Mouse (Mus musculus): Measurements from ENCODE around the gene Sppl3. TPM values are rescaled to one million over a fixed set of nuclear protein-coding genes. Genes with fewer than 3 reads are reported as not detected.
"Not testable (repeated sequence)": the region's sequence is repeated elsewhere in the genome, so short reads cannot be mapped to it uniquely, and the experiment has no call there.

Gene Sppl3
- polyA plus RNA-seq, 1 experiment from 2014 or later: 11.2 TPM

DNA sequence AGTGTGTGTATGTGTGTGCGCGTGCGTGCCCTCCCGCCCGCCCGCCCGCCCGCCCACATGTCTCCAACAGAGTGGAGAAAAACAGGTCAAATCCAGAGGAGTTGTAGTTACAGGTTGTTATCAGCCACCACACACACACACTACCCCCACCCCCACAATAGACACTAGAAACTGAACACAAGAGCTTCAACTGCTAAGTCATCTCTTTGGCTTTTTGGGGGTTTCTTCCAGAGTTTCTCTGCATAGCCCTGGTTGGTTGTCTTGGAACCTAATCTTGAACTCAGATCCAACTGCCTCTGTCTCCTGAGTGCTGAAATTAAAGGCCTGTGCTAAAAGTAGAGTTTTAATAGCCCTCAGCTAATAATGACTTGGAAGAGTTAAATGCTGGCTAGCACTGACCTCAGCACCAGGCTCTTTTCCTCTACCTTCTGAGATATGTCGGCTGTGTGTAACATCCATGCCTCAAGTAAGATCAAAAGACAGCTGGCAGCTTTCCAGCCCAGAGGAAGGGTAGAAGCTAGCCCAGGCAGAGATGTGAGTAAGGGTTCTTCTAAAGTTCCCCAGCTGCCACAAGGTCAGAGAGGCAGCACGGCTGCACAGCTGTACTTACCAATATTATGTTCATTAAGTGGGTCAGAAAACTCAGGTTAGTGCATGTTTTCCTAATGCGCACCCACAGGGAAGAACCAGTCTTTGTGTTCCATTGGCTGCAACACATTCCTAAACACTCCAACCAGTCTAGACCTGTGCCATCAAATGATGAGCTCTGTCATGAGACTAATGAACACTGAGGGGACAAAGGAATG lies 60.4 kb downstream of the Sppl3 start:
- WGBS: 90% methylated on average over 11 of the region's 11 CpGs
- H3K27ac ChIP-seq: no peak overlapping the region

DNA sequence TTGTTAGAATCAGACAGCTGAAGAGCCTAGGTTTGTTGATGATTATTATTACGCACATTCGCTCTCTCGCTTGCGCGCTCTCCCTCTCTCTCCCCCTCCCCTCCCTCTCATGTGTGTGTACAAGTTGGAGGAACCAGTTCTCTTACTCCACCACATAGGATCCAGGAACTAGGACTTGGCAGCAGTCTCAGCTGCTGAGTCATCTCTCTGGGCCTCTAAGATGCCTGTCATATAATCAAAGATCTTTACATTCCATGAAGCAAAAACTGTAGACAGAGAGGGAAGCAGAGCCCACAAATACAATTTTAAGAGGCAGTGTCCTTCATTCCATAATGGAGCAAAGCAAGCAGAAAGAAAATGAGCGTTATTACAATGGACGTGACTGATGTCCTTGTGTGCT lies 61.2 kb downstream of the Sppl3 start:
- DNase-seq (ENCODE audit: low spot score): no peak
- Histone ChIP-seq H3K27ac (no peak overlapping the region), H3K36me3 (peaks cover 32% of the 10 kb centered on the region), H3K9me3 (no peaks in the 10 kb centered on the region), H3K4me1 (replicated peaks) (no peaks in the 10 kb centered on the region), H3K4me3 (no peak overlapping the region), H3K27me3 (ENCODE audit: insufficient read depth, poor library complexity, severe bottlenecking) (no peaks in the 10 kb centered on the region)
- WGBS: 96% methylated on average over 7 of the region's 7 CpGs

More for the DNA sequence above, 60.4 kb downstream of the Sppl3 start:
- no peak for DNase-seq (ENCODE audit: low spot score)
- no peaks in the 10 kb centered on the region for H3K9me3 ChIP-seq
- H3K36me3 ChIP-seq: peaks cover 26% of the 10 kb centered on the region
- H3K27me3 ChIP-seq (ENCODE audit: insufficient read depth, poor library complexity, severe bottlenecking): no peaks in the 10 kb centered on the region
- H3K4me1 ChIP-seq (replicated peaks): 0 out of 2 replicates have a peak, but pooled peaks cover 2% of the 10 kb centered on the region
- no peak overlapping the region for H3K4me3 ChIP-seq

DNA sequence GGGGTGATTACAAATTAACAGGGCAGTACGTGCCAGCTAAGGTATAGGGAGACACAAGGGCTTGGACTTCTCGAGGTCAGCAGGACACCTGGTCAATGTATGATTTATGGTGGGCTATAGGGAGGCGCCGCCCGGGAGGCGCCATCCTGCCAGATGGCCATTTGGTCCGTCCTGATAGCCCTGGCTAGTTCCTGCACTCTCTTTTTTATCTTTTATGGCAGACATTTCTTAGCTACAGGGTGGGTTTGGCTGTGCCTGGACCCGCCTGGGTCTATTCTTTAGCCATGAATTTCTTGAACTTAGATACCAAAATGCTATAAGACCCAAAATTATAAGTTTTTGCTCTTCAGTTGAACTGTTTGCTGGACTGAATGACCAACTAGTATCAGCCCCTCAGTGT lies 62.4 kb downstream of the Sppl3 start:
- not testable (repeated sequence) for H3K4me1 ChIP-seq (replicated peaks); H3K9me3 ChIP-seq; DNase-seq (ENCODE audit: low spot score); H3K27ac ChIP-seq; H3K27me3 ChIP-seq (ENCODE audit: insufficient read depth, poor library complexity, severe bottlenecking); H3K4me3 ChIP-seq
- peaks cover 37% of the 10 kb centered on the region for H3K36me3 ChIP-seq
- 95% methylated on average over 8 of the region's 8 CpGs for WGBS

DNA sequence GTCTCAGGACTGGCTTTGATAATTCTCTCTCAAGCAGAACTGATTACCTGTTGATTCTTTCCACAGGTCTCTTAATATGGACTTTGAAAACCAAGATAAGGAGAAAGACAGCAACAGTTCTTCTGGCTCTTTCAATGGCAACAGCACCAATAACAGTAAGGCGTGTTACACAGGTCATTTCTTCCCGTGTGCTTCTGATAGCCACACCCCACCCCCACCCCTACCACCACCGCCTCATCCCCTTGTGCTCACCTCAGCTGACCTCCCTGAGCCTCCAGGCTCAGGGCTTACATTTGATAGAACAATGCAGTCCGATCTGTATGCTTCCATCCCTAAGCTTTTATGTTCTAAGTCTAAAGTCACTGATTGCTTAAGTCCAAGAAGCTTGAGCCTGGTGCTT lies 63.8 kb downstream of the Sppl3 start:
- 82% methylated on average over 4 of the region's 4 CpGs for WGBS
- no peak overlapping the region for H3K4me3 ChIP-seq

DNA sequence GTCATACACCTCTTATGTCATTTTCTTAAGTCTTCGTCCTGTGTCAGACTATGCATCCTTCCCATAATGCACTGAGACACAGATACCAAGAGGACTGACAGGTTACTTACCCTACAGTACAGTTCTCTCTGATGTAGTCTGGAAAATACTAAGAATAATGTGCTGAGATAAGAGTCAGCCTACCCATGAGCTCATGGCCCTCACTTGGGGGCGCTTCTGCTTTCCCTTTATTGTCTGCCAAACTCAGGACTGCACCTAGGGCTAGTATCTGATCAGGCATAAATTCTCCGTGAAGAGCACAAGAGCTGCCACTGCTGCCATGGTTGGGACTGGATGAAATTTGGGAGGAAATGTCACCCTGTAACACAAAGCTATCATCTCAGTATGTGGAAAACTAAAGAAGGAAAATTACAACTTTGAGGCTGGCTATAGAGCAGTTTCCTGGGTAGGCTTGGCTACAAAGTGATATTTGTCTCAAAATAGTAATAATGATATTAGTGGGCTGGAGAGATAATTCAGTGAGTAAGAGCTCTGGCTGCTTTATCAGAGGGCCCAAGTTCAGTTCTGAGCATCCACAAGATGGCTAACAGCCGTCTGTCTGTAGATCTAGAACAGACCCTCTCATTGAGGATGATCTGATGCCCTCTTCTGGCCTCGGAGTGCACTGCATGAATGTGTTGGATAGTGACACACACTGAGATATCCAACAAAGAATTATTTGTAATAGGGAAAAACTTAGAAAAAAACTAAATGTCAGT lies 65.4 kb downstream of the Sppl3 start:
- Histone ChIP-seq H3K27ac (no peak overlapping the region), H3K4me3 (no peak overlapping the region), H3K36me3 (peaks cover 46% of the 10 kb centered on the region), H3K27me3 (ENCODE audit: insufficient read depth, poor library complexity, severe bottlenecking) (no peaks in the 10 kb centered on the region), H3K9me3 (no peaks in the 10 kb centered on the region), H3K4me1 (replicated peaks) (no peaks in the 10 kb centered on the region)
- DNase-seq (ENCODE audit: low spot score): peak; percentile 67
- 64% methylated on average over 5 of the region's 5 CpGs for WGBS

More for the DNA sequence above, 63.8 kb downstream of the Sppl3 start:
- no peak for DNase-seq (ENCODE audit: low spot score)
- Histone ChIP-seq H3K27ac (no peak overlapping the region), H3K4me1 (replicated peaks) (no peaks in the 10 kb centered on the region), H3K9me3 (no peaks in the 10 kb centered on the region), H3K36me3 (peaks cover 37% of the 10 kb centered on the region), H3K27me3 (ENCODE audit: insufficient read depth, poor library complexity, severe bottlenecking) (no peaks in the 10 kb centered on the region)

GRCm38 (mm10) chr5:115081636-115082035 lies 70.7 kb downstream of the Sppl3 start:
- H3K9me3 ChIP-seq: no peaks in the 10 kb centered on the region
- no peak overlapping the region for H3K4me3 ChIP-seq
- no peak overlapping the region for H3K27ac ChIP-seq
- no peak for DNase-seq (ENCODE audit: low spot score)
- no peaks in the 10 kb centered on the region for H3K4me1 ChIP-seq (replicated peaks)
- 87% methylated on average over 5 of the region's 5 CpGs for WGBS
- no peaks in the 10 kb centered on the region for H3K27me3 ChIP-seq (ENCODE audit: insufficient read depth, poor library complexity, severe bottlenecking)
- peaks cover 76% of the 10 kb centered on the region for H3K36me3 ChIP-seq

DNA sequence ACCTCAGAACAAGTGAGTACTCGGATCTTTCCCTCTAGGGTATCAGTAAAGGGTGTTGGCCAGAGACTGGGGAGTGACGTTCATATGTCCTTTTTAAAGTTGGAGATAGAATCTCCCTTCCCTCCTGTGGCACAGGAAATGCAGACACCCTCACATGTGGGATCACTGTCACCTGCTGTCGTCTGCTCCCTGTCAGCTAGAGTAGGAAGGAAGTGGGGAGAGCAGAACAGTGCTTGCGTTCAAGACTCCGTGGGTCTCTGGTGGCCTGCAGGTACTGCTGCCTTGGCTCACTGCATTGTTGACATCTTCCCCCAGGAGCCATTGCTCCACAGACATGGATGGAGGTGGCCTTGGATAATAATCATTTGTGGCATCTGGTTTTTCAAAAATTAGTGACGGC lies 72.6 kb downstream of the Sppl3 start:
- H3K4me3 ChIP-seq: no peak overlapping the region
- no peak for DNase-seq (ENCODE audit: low spot score)
- WGBS: 91% methylated on average over 6 of the region's 6 CpGs

DNA sequence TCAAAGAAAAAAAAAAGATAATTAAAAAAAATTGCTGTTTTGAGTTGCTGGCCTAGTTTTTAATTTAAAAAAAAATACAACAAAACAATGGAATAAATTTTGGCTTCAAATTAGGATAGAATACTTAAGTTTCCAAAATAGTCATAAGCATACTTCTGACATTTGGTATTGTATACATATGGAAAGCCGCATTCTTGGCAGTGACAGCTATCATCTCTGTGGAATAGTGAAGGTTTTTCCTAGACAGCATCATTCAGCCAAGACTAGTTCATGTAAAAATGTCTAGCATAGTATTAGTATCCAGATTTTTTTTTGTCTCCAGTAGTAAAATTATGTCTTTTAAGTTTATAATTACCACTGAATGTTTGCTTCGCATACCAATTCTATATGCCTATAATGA lies 74.7 kb downstream of the Sppl3 start:
- peaks cover 99% of the 10 kb centered on the region for H3K36me3 ChIP-seq
- 99% methylated on average over 2 of the region's 2 CpGs for WGBS
- DNase-seq (ENCODE audit: low spot score): no peak

More for the DNA sequence above, 72.6 kb downstream of the Sppl3 start:
- H3K36me3 ChIP-seq: peaks cover 82% of the 10 kb centered on the region
- no peaks in the 10 kb centered on the region for H3K27me3 ChIP-seq (ENCODE audit: insufficient read depth, poor library complexity, severe bottlenecking)
- no peaks in the 10 kb centered on the region for H3K9me3 ChIP-seq
- H3K4me1 ChIP-seq (replicated peaks): no peaks in the 10 kb centered on the region
- H3K27ac ChIP-seq: no peak overlapping the region

GRCm38 (mm10) chr5:115089592-115090268 lies 78.8 kb downstream of the Sppl3 start:
- Histone ChIP-seq H3K27me3 (ENCODE audit: insufficient read depth, poor library complexity, severe bottlenecking) (no peaks in the 10 kb centered on the region), H3K9me3 (0 out of 2 replicates have a peak, but pooled peaks cover 4% of the 10 kb centered on the region), H3K36me3 (peaks cover 99% of the 10 kb centered on the region), H3K27ac (no peak overlapping the region), H3K4me3 (no peak overlapping the region), H3K4me1 (replicated peaks) (no peaks in the 10 kb centered on the region)
- 95% methylated on average over 5 of the region's 5 CpGs for WGBS
- DNase-seq (ENCODE audit: low spot score): no peak

More for the DNA sequence above, 74.7 kb downstream of the Sppl3 start:
- Histone ChIP-seq H3K4me1 (replicated peaks) (no peaks in the 10 kb centered on the region), H3K9me3 (0 out of 2 replicates have a peak, but pooled peaks cover 4% of the 10 kb centered on the region), H3K4me3 (no peak overlapping the region), H3K27ac (no peak overlapping the region), H3K27me3 (ENCODE audit: insufficient read depth, poor library complexity, severe bottlenecking) (no peaks in the 10 kb centered on the region)

GRCm38 (mm10) chr5:115091015-115091414 lies 80.1 kb downstream of the Sppl3 start:
- 0 out of 2 replicates have a peak, but pooled peaks cover 4% of the 10 kb centered on the region for H3K9me3 ChIP-seq
- H3K27me3 ChIP-seq (ENCODE audit: insufficient read depth, poor library complexity, severe bottlenecking): no peaks in the 10 kb centered on the region
- DNase-seq (ENCODE audit: low spot score): no peak
- peaks cover 99% of the 10 kb centered on the region for H3K36me3 ChIP-seq
- no peak overlapping the region for H3K4me3 ChIP-seq
- no peaks in the 10 kb centered on the region for H3K4me1 ChIP-seq (replicated peaks)
- 90% methylated on average over 3 of the region's 3 CpGs for WGBS
- no peak overlapping the region for H3K27ac ChIP-seq

DNA sequence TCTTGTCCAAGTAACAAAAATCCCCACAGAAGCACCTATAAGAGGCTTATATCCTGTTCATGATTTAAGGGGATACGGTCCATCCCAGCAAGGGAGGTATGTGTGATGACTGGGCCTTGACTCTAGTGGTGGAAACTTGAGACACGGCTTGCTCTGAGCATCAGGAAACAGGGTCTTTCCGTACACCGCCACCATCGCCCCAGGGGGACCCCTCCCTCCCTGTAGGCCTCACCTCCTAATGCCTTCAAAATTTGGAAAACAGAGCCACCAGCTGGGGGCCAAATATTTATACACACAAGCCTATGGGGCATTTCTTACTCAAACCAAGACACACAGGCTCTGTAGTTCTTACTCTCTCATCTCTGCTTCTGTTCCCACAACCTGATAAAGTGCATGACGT lies 80.8 kb downstream of the Sppl3 start:
- Histone ChIP-seq H3K9me3 (0 out of 2 replicates have a peak, but pooled peaks cover 4% of the 10 kb centered on the region), H3K4me1 (replicated peaks) (no peaks in the 10 kb centered on the region), H3K4me3 (no peak overlapping the region), H3K36me3 (peaks cover 99% of the 10 kb centered on the region), H3K27ac (no peak overlapping the region), H3K27me3 (ENCODE audit: insufficient read depth, poor library complexity, severe bottlenecking) (no peaks in the 10 kb centered on the region)
- 87% methylated on average over 6 of the region's 6 CpGs for WGBS
- DNase-seq (ENCODE audit: low spot score): no peak

GRCm38 (mm10) chr5:115098195-115098594 lies 87.3 kb downstream of the Sppl3 start, which contains the start of gene Gm10401:
Gene Gm10401, minus strand, starts transcription at chr5:115098295.
- no peak for DNase-seq (ENCODE audit: low spot score)
- Histone ChIP-seq H3K4me1 (replicated peaks) (no peaks in the 10 kb centered on the region), H3K9me3 (no peaks in the 10 kb centered on the region), H3K27ac (no peak within 1 kb of the TSS), H3K36me3 (peaks cover 97% of the 10 kb centered on the region), H3K27me3 (ENCODE audit: insufficient read depth, poor library complexity, severe bottlenecking) (no peaks in the 10 kb centered on the region), H3K4me3 (no peak within 1 kb of the TSS)
- 96% methylated on average over 8 of the region's 8 CpGs for WGBS

All from hindbrain, embryonic 10.5 days (tissue).